ENCODE assay signal across 29 mouse cellular contexts in genomic region chr4:88998286-88998685, GRCm38 (mm10).
DNase-seq lines count a peak whose midpoint lies in the region; ATAC-seq and TF ChIP-seq lines count a peak whose summit lies in the region.
"Had no signal": no experiment of that assay in that cellular context is flagged by ENCODE, and none has a peak within 500 bp of the region (broad histone marks: within the 10 kb centered on the region; RNA-seq: fewer than 3 reads in every experiment).

No protein-coding gene starts in this region.

- no peak for TF ChIP-seq CTCF in embryonic fibroblast, embryonic 13.5 days (IDR thresholded peaks at IDR 0.05; ENCODE audit: borderline replicate concordance, insufficient read depth, low read length)
- no peak for TF ChIP-seq CTCF in liver, postnatal 0 days (IDR thresholded peaks at IDR 0.05; ENCODE audit: low read depth)

- H3K4me1 ChIP-seq in embryonic fibroblast, embryonic 13.5 days (ENCODE audit: control insufficient read depth, insufficient read depth, low read length), result peaks cover 8% of the 10 kb centered on the region
- no peaks in the 10 kb centered on the region for H3K4me1 ChIP-seq in liver, postnatal 0 days (ENCODE audit: insufficient read depth)
- H3K4me1 ChIP-seq: embryonic facial prominence, embryonic 12.5 days; embryonic facial prominence, embryonic 15.5 days; forebrain, embryonic 12.5 days; heart, embryonic 10.5 days; heart, embryonic 13.5 days; intestine, embryonic 15.5 days had no signal

- TF ChIP-seq EP300 in liver, postnatal 0 days (IDR thresholded peaks at IDR 0.05; ENCODE audit: low read depth), result no peak

- WGBS in liver, postnatal 0 days (ENCODE audit: insufficient replicate concordance), result 77% methylated on average over 5 of the region's 5 CpGs

- DNase-seq in retina, postnatal 1 day, result peak; percentile 6
- DNase-seq in retina, embryonic 14.5 days (ENCODE audit: low spot score), result no peak
- no peak for DNase-seq in liver, postnatal 0 days
- no peak for DNase-seq in right cerebral cortex, postnatal 14 days
- DNase-seq in thymus, postnatal 25 days, result no peak
- DNase-seq: adrenal gland, postnatal 10 days; adrenal gland, postnatal 36 days; cerebellum, adult 18-20 months; cerebellum, adult 9-10 months; cerebellum, postnatal 25 days; gastrocnemius, postnatal 10 days; gastrocnemius, postnatal 36 days; heart, adult 2 months; heart, postnatal 14 days; heart, postnatal 4 days had no signal

- ATAC-seq in CD4-positive, CD25-positive, alpha-beta regulatory T cell, adult 4 months, result peak; percentile 31
- ATAC-seq in liver, postnatal 0 days, result no peak
- ATAC-seq: forebrain, embryonic 16.5 days; hindbrain, postnatal 0 days; intestine, embryonic 15.5 days; Patski had no signal

- no peak overlapping the region for H3ac ChIP-seq in myocyte (ENCODE audit: control insufficient read depth, insufficient read length)

- H3K27me3 ChIP-seq in myocyte (ENCODE audit: control insufficient read depth, insufficient read depth, insufficient read length), result no peaks in the 10 kb centered on the region
- no peaks in the 10 kb centered on the region for H3K27me3 ChIP-seq in liver, postnatal 0 days (ENCODE audit: insufficient read depth, low read length)
- H3K27me3 ChIP-seq: embryonic facial prominence, embryonic 12.5 days; embryonic facial prominence, embryonic 15.5 days; forebrain, embryonic 12.5 days; heart, embryonic 13.5 days; intestine, embryonic 15.5 days; Patski had no signal

- no peak overlapping the region for H3K4me3 ChIP-seq in embryonic fibroblast, embryonic 13.5 days (ENCODE audit: insufficient read depth, low read length)
- H3K4me3 ChIP-seq in myocyte, result no peak overlapping the region
- H3K4me3 ChIP-seq in liver, postnatal 0 days (ENCODE audit: low read depth, low read length), result no peak overlapping the region
- H3K4me3 ChIP-seq: embryonic facial prominence, embryonic 12.5 days; embryonic facial prominence, embryonic 15.5 days; erythroblast, embryonic 14.5 days; forebrain, embryonic 12.5 days; heart, adult 2 months; heart, embryonic 10.5 days; heart, embryonic 13.5 days; intestine, embryonic 15.5 days had no signal

- H3K36me3 ChIP-seq in myocyte (ENCODE audit: control insufficient read depth, insufficient read depth), result no peaks in the 10 kb centered on the region
- H3K36me3 ChIP-seq in liver, postnatal 0 days (replicated peaks; ENCODE audit: insufficient read depth, low read length), result no peaks in the 10 kb centered on the region
- H3K36me3 ChIP-seq: embryonic facial prominence, embryonic 12.5 days; embryonic facial prominence, embryonic 15.5 days; forebrain, embryonic 12.5 days; heart, embryonic 10.5 days; heart, embryonic 13.5 days; intestine, embryonic 15.5 days had no signal

- H3K4me2 ChIP-seq in myocyte (ENCODE audit: low read depth), result peak overlapping the region; percentile 40
- no peak overlapping the region for H3K4me2 ChIP-seq in liver, postnatal 0 days (ENCODE audit: low read depth, low read length)
- H3K4me2 ChIP-seq: embryonic facial prominence, embryonic 12.5 days; embryonic facial prominence, embryonic 15.5 days; forebrain, embryonic 12.5 days; heart, embryonic 13.5 days; hindbrain, embryonic 14.5 days; intestine, embryonic 15.5 days had no signal

- no peak overlapping the region for H3K9ac ChIP-seq in liver, postnatal 0 days (replicated peaks)
- H3K9ac ChIP-seq: embryonic facial prominence, embryonic 12.5 days; embryonic facial prominence, embryonic 15.5 days; forebrain, embryonic 12.5 days; heart, embryonic 13.5 days; hindbrain, embryonic 14.5 days; intestine, embryonic 15.5 days had no signal

- no peak for TF ChIP-seq POLR2A in embryonic fibroblast, embryonic 13.5 days (IDR thresholded peaks at IDR 0.05; ENCODE audit: low read depth, low read length)
- TF ChIP-seq POLR2A in myocyte (IDR thresholded peaks at IDR 0.05; ENCODE audit: insufficient read length, low read depth), result no peak

- peak overlapping the region; percentile 94 for H3K27ac ChIP-seq in embryonic fibroblast, embryonic 13.5 days (ENCODE audit: insufficient read depth, low read length)
- no peak overlapping the region for H3K27ac ChIP-seq in liver, postnatal 0 days (ENCODE audit: low read depth)
- H3K27ac ChIP-seq: embryonic facial prominence, embryonic 12.5 days; embryonic facial prominence, embryonic 15.5 days; forebrain, embryonic 12.5 days; heart, adult 2 months; heart, embryonic 10.5 days; heart, embryonic 13.5 days; hindbrain, embryonic 14.5 days; hindbrain, postnatal 0 days; intestine, embryonic 15.5 days had no signal

- H3K79me2 ChIP-seq in myocyte (ENCODE audit: control insufficient read depth, insufficient read depth), result no peaks in the 10 kb centered on the region

- no peaks in the 10 kb centered on the region for H3K9me3 ChIP-seq in liver, postnatal 0 days (ENCODE audit: low read length)
- H3K9me3 ChIP-seq: embryonic facial prominence, embryonic 12.5 days; embryonic facial prominence, embryonic 15.5 days; forebrain, embryonic 12.5 days; heart, embryonic 10.5 days; heart, embryonic 13.5 days; intestine, embryonic 15.5 days had no signal

TF ChIP-seq in myocyte, 11 proteins besides CTCF, POLR2A, EP300 and RAD21:
- TF ChIP-seq MYOG (IDR thresholded peaks at IDR 0.05; ENCODE audit: control insufficient read depth in 1 of 3, insufficient read depth in 1 of 3, insufficient read length in 2 of 3, low read depth in 2 of 3), result no peak
- no peak for TF ChIP-seq CEBPB (IDR thresholded peaks at IDR 0.05; ENCODE audit: insufficient read depth, poor library complexity, severe bottlenecking)
- TF ChIP-seq MYOD1 (IDR thresholded peaks at IDR 0.05; ENCODE audit: control insufficient read depth in 1 of 3, insufficient read length in 2 of 3, low read depth in 2 of 3), result no peak
- no peak for TF ChIP-seq MAX (IDR thresholded peaks at IDR 0.05; ENCODE audit: low read depth)
- no peak for TF ChIP-seq E2F4 (IDR thresholded peaks at IDR 0.05; ENCODE audit: insufficient read depth)
- TF ChIP-seq TCF12 (IDR thresholded peaks at IDR 0.05; ENCODE audit: insufficient read depth, poor library complexity, severe bottlenecking), result no peak
- TF ChIP-seq REST (IDR thresholded peaks at IDR 0.05; ENCODE audit: insufficient read depth, insufficient read length), result no peak
- TF ChIP-seq USF1 (IDR thresholded peaks at IDR 0.05; ENCODE audit: low read depth), result no peak
- no peak for TF ChIP-seq TCF3 (IDR thresholded peaks at IDR 0.05; ENCODE audit: insufficient read length, low read depth)
